Mouse (Mus musculus): ENCODE data around the gene Cel. TPM values are rescaled to one million over a fixed set of nuclear protein-coding genes. Genes with fewer than 3 reads are reported as not detected.

Cel gene
- polyA plus RNA-seq (2016; fragmentation: Nextera tagmentation; extraction: Ambion mirVana), result not detected in 2 replicates

- Histone ChIP-seq H3K9ac (no peak within 1 kb of the TSS), H3K4me3 (replicated peaks) (no peak within 1 kb of the TSS), H3K4me1 (no peaks in the 10 kb centered on the region), H3K27ac (no peak within 1 kb of the TSS), H3K4me2 (no peak within 1 kb of the TSS), H3K9me3 (no peaks in the 10 kb centered on the region), H3K27me3 (no peaks in the 10 kb centered on the region), H3K36me3 (replicated peaks) (peaks cover 34% of the 10 kb centered on the region)
- no peak for ATAC-seq (ENCODE audit: low FRiP score)
- WGBS, result 71% methylated on average over 6 of the region's 6 CpGs
Measured at GRCm38 (mm10) chr2:28563303-28563702, at the start of gene Cel. Cel (minus strand) TSS chr2:28563403.

- no peak overlapping the region for H3K4me2 ChIP-seq
- H3K9ac ChIP-seq, result no peak overlapping the region
- H3K27me3 ChIP-seq, result 0 out of 2 replicates have a peak, but pooled peaks cover 9% of the 10 kb centered on the region
- no peak overlapping the region for H3K4me3 ChIP-seq (replicated peaks)
- H3K9me3 ChIP-seq, result no peaks in the 10 kb centered on the region
- no peak overlapping the region for H3K27ac ChIP-seq
- no peaks in the 10 kb centered on the region for H3K4me1 ChIP-seq
- H3K36me3 ChIP-seq (replicated peaks), result no peaks in the 10 kb centered on the region
- ATAC-seq (ENCODE audit: low FRiP score), result no peak
- WGBS, result 56% methylated on average over 10 of the region's 10 CpGs
Measured at GRCm38 (mm10) chr2:28612436-28613063, 49.3 kb upstream of the Cel start.

GRCm38 (mm10) chr2:28611407-28611787 lies 48.2 kb upstream of the Cel start:
- no peak overlapping the region for H3K9ac ChIP-seq
- no peaks in the 10 kb centered on the region for H3K36me3 ChIP-seq (replicated peaks)
- no peak overlapping the region for H3K4me3 ChIP-seq (replicated peaks)
- H3K27me3 ChIP-seq, result 0 out of 2 replicates have a peak, but pooled peaks cover 8% of the 10 kb centered on the region
- H3K4me2 ChIP-seq, result no peak overlapping the region
- H3K27ac ChIP-seq, result no peak overlapping the region
- no peaks in the 10 kb centered on the region for H3K4me1 ChIP-seq
- no peak for ATAC-seq (ENCODE audit: low FRiP score)
- H3K9me3 ChIP-seq, result no peaks in the 10 kb centered on the region
- WGBS, result 88% methylated on average over 17 of the region's 17 CpGs

GRCm38 (mm10) chr2:28610716-28611406 lies 47.7 kb upstream of the Cel start:
- Histone ChIP-seq H3K9ac (no peak overlapping the region), H3K4me1 (no peaks in the 10 kb centered on the region), H3K4me2 (no peak overlapping the region), H3K36me3 (replicated peaks) (no peaks in the 10 kb centered on the region), H3K9me3 (no peaks in the 10 kb centered on the region), H3K4me3 (replicated peaks) (no peak overlapping the region), H3K27me3 (0 out of 2 replicates have a peak, but pooled peaks cover 4% of the 10 kb centered on the region), H3K27ac (no peak overlapping the region)
- 74% methylated on average over 12 of the region's 12 CpGs for WGBS
- no peak for ATAC-seq (ENCODE audit: low FRiP score)

- ATAC-seq (ENCODE audit: low FRiP score), result no peak
Measured at GRCm38 (mm10) chr2:28609851-28610250, 46.6 kb upstream of the Cel start.

GRCm38 (mm10) chr2:28607341-28608165 lies 44.4 kb upstream of the Cel start:
- H3K9ac ChIP-seq, result no peak overlapping the region
- no peaks in the 10 kb centered on the region for H3K27me3 ChIP-seq
- H3K4me1 ChIP-seq, result no peaks in the 10 kb centered on the region
- ATAC-seq (ENCODE audit: low FRiP score), result no peak
- no peak overlapping the region for H3K4me2 ChIP-seq
- 45% methylated on average over 10 of the region's 10 CpGs for WGBS
- no peak overlapping the region for H3K27ac ChIP-seq
- H3K36me3 ChIP-seq (replicated peaks), result no peaks in the 10 kb centered on the region
- no peaks in the 10 kb centered on the region for H3K9me3 ChIP-seq
- no peak overlapping the region for H3K4me3 ChIP-seq (replicated peaks)

More at GRCm38 (mm10) chr2:28609851-28610250, 46.6 kb upstream of the Cel start:
- Histone ChIP-seq H3K36me3 (replicated peaks) (no peaks in the 10 kb centered on the region), H3K27me3 (0 out of 2 replicates have a peak, but pooled peaks cover 4% of the 10 kb centered on the region), H3K4me3 (replicated peaks) (no peak overlapping the region), H3K4me1 (no peaks in the 10 kb centered on the region), H3K9me3 (no peaks in the 10 kb centered on the region), H3K27ac (no peak overlapping the region), H3K4me2 (no peak overlapping the region), H3K9ac (no peak overlapping the region)
- 89% methylated on average over 10 of the region's 10 CpGs for WGBS

GRCm38 (mm10) chr2:28606601-28607340 lies 43.6 kb upstream of the Cel start:
- Histone ChIP-seq H3K27ac (no peak overlapping the region), H3K27me3 (no peaks in the 10 kb centered on the region), H3K4me3 (replicated peaks) (no peak overlapping the region), H3K9me3 (no peaks in the 10 kb centered on the region), H3K36me3 (replicated peaks) (no peaks in the 10 kb centered on the region), H3K9ac (no peak overlapping the region), H3K4me2 (no peak overlapping the region), H3K4me1 (no peaks in the 10 kb centered on the region)
- no peak for ATAC-seq (ENCODE audit: low FRiP score)
- WGBS, result 64% methylated on average over 8 of the region's 8 CpGs

- no peaks in the 10 kb centered on the region for H3K9me3 ChIP-seq
- H3K4me3 ChIP-seq (replicated peaks), result no peak overlapping the region
- H3K27ac ChIP-seq, result no peak overlapping the region
- H3K36me3 ChIP-seq (replicated peaks), result no peaks in the 10 kb centered on the region
- no peaks in the 10 kb centered on the region for H3K4me1 ChIP-seq
- no peaks in the 10 kb centered on the region for H3K27me3 ChIP-seq
- no peak overlapping the region for H3K4me2 ChIP-seq
- WGBS, result 76% methylated on average over 14 of the region's 14 CpGs
- ATAC-seq (ENCODE audit: low FRiP score), result no peak
- H3K9ac ChIP-seq, result no peak overlapping the region
Measured at GRCm38 (mm10) chr2:28605789-28606541, 42.8 kb upstream of the Cel start.

- Histone ChIP-seq H3K27me3 (no peaks in the 10 kb centered on the region), H3K9ac (no peak overlapping the region), H3K36me3 (replicated peaks) (no peaks in the 10 kb centered on the region), H3K4me2 (no peak overlapping the region), H3K9me3 (no peaks in the 10 kb centered on the region), H3K27ac (no peak overlapping the region), H3K4me3 (replicated peaks) (no peak overlapping the region), H3K4me1 (peaks cover under 1% of the 10 kb centered on the region; the same call in 1 of the 2 replicates)
- ATAC-seq (ENCODE audit: low FRiP score), result no peak
- 96% methylated on average over 5 of the region's 5 CpGs for WGBS
Measured at GRCm38 (mm10) chr2:28603542-28603941, 40.3 kb upstream of the Cel start.

GRCm38 (mm10) chr2:28601720-28602590 lies 38.8 kb upstream of the Cel start:
- 68% methylated on average over 12 of the region's 12 CpGs for WGBS
- no peak overlapping the region for H3K4me3 ChIP-seq (replicated peaks)
- peaks cover 5% of the 10 kb centered on the region; the same call in 1 of the 2 replicates for H3K4me1 ChIP-seq
- H3K27me3 ChIP-seq, result no peaks in the 10 kb centered on the region
- no peak for ATAC-seq (ENCODE audit: low FRiP score)
- no peak overlapping the region for H3K27ac ChIP-seq
- H3K4me2 ChIP-seq, result no peak overlapping the region
- H3K9ac ChIP-seq, result no peak overlapping the region
- no peaks in the 10 kb centered on the region for H3K9me3 ChIP-seq
- no peaks in the 10 kb centered on the region for H3K36me3 ChIP-seq (replicated peaks)

- 78% methylated on average over 6 of the region's 6 CpGs for WGBS
- Histone ChIP-seq H3K27ac (no peak overlapping the region), H3K27me3 (0 out of 2 replicates have a peak, but pooled peaks cover 7% of the 10 kb centered on the region), H3K9ac (no peak overlapping the region), H3K36me3 (replicated peaks) (no peaks in the 10 kb centered on the region), H3K4me1 (peaks cover 5% of the 10 kb centered on the region; the same call in 1 of the 2 replicates), H3K4me3 (replicated peaks) (no peak overlapping the region), H3K9me3 (no peaks in the 10 kb centered on the region), H3K4me2 (no peak overlapping the region)
- no peak for ATAC-seq (ENCODE audit: low FRiP score)
Measured at GRCm38 (mm10) chr2:28599569-28599900, 36.3 kb upstream of the Cel start.

Data from forebrain, embryonic 12.5 days (tissue).